Mouse (Mus musculus): ENCODE results near the gene Pdap1. TPM values are rescaled to one million over a fixed set of nuclear protein-coding genes. Genes with fewer than 3 reads are reported as not detected.

The Pdap1 gene
- polyA plus RNA-seq, 1 experiment, result 18.7 TPM

- 6% methylated on average over 40 of the region's 40 CpGs for WGBS
- Histone ChIP-seq H3K4me3 (ENCODE audit: low read depth, low read length) (peak overlapping the region; percentile 99), H3K27ac (ENCODE audit: insufficient read depth, low read depth, low read length) (peak overlapping the region; percentile 92), H3K27me3 (ENCODE audit: control insufficient read depth, insufficient read depth, low read length) (no peaks in the 10 kb centered on the region), H3K36me3 (ENCODE audit: control insufficient read depth, insufficient read depth, low read length) (peaks cover 4% of the 10 kb centered on the region; the same call in 1 of the 2 replicates), H3K4me1 (ENCODE audit: control insufficient read depth, insufficient read depth, insufficient read length, low read length) (peaks cover 20% of the 10 kb centered on the region)
- TF ChIP-seq CTCF (IDR thresholded peaks at IDR 0.05; ENCODE audit: extremely low read depth, insufficient read length, insufficient replicate concordance, low read depth, low read length) (no peak), POLR2A (IDR thresholded peaks at IDR 0.05; ENCODE audit: low read depth, low read length) (no peak)
Observed at GRCm38 (mm10) chr5:145114606-145115473, 25.2 kb downstream of the Pdap1 start.

GRCm38 (mm10) chr5:145114071-145114605, 25.9 kb downstream of the Pdap1 start, which contains the start of gene Arpc1b:
TSS of gene Arpc1b (plus strand) at chr5:145114215.
- peak; percentile 38; the same call in 1 of the 2 replicates for TF ChIP-seq POLR2A (IDR thresholded peaks at IDR 0.05; ENCODE audit: low read depth, low read length)
- no peak for TF ChIP-seq CTCF (IDR thresholded peaks at IDR 0.05; ENCODE audit: extremely low read depth, insufficient read length, insufficient replicate concordance, low read depth, low read length)
- WGBS, result under 1% methylated on average over 52 of the region's 53 CpGs

GRCm38 (mm10) chr5:145113416-145113815, 26.6 kb downstream of the Pdap1 start:
- peak overlapping the region; percentile 53 for H3K27ac ChIP-seq (ENCODE audit: insufficient read depth, low read depth, low read length)
- peak overlapping the region; percentile 99 for H3K4me3 ChIP-seq (ENCODE audit: low read depth, low read length)
- TF ChIP-seq CTCF (IDR thresholded peaks at IDR 0.05; ENCODE audit: extremely low read depth, insufficient read length, insufficient replicate concordance, low read depth, low read length) (no peak), POLR2A (IDR thresholded peaks at IDR 0.05; ENCODE audit: low read depth, low read length) (no peak)
- H3K27me3 ChIP-seq (ENCODE audit: control insufficient read depth, insufficient read depth, low read length), result no peaks in the 10 kb centered on the region
- H3K4me1 ChIP-seq (ENCODE audit: control insufficient read depth, insufficient read depth, insufficient read length, low read length), result peaks cover 17% of the 10 kb centered on the region
- 5% methylated on average over 2 of the region's 2 CpGs for WGBS
- peaks cover 14% of the 10 kb centered on the region; the same call in 1 of the 2 replicates for H3K36me3 ChIP-seq (ENCODE audit: control insufficient read depth, insufficient read depth, low read length)

More at GRCm38 (mm10) chr5:145114071-145114605, 25.9 kb downstream of the Pdap1 start, which contains the start of gene Arpc1b:
- peaks cover 18% of the 10 kb centered on the region for H3K4me1 ChIP-seq (ENCODE audit: control insufficient read depth, insufficient read depth, insufficient read length, low read length)
- peak within 1 kb of the TSS; percentile 99 for H3K4me3 ChIP-seq (ENCODE audit: low read depth, low read length)
- peak within 1 kb of the TSS; percentile 92 for H3K27ac ChIP-seq (ENCODE audit: insufficient read depth, low read depth, low read length)
- peaks cover 9% of the 10 kb centered on the region; the same call in 1 of the 2 replicates for H3K36me3 ChIP-seq (ENCODE audit: control insufficient read depth, insufficient read depth, low read length)
- H3K27me3 ChIP-seq (ENCODE audit: control insufficient read depth, insufficient read depth, low read length), result no peaks in the 10 kb centered on the region

GRCm38 (mm10) chr5:145112566-145112965, 27.5 kb downstream of the Pdap1 start:
- H3K27me3 ChIP-seq (ENCODE audit: control insufficient read depth, insufficient read depth, low read length), result no peaks in the 10 kb centered on the region
- H3K36me3 ChIP-seq (ENCODE audit: control insufficient read depth, insufficient read depth, low read length), result peaks cover 22% of the 10 kb centered on the region
- no peak overlapping the region for H3K27ac ChIP-seq (ENCODE audit: insufficient read depth, low read depth, low read length)
- H3K4me3 ChIP-seq (ENCODE audit: low read depth, low read length), result no peak overlapping the region
- no peak for TF ChIP-seq CTCF (IDR thresholded peaks at IDR 0.05; ENCODE audit: extremely low read depth, insufficient read length, insufficient replicate concordance, low read depth, low read length)
- 88% methylated on average over 8 of the region's 8 CpGs for WGBS
- H3K4me1 ChIP-seq (ENCODE audit: control insufficient read depth, insufficient read depth, insufficient read length, low read length), result peaks cover 13% of the 10 kb centered on the region

- Histone ChIP-seq H3K36me3 (ENCODE audit: control insufficient read depth, insufficient read depth, low read length) (peaks cover 39% of the 10 kb centered on the region), H3K27ac (ENCODE audit: insufficient read depth, low read depth, low read length) (no peak overlapping the region)
- WGBS, result 89% methylated on average over 6 of the region's 6 CpGs
Observed at GRCm38 (mm10) chr5:145110401-145110800, 29.6 kb downstream of the Pdap1 start.

GRCm38 (mm10) chr5:145105694-145106275, 34.3 kb downstream of the Pdap1 start:
- H3K27me3 ChIP-seq (ENCODE audit: control insufficient read depth, insufficient read depth, low read length), result no peaks in the 10 kb centered on the region
- H3K4me3 ChIP-seq (ENCODE audit: low read depth, low read length), result no peak overlapping the region
- TF ChIP-seq POLR2A (IDR thresholded peaks at IDR 0.05; ENCODE audit: low read depth, low read length), result no peak
- H3K36me3 ChIP-seq (ENCODE audit: control insufficient read depth, insufficient read depth, low read length), result peaks cover 71% of the 10 kb centered on the region
- WGBS, result 50% methylated on average over 9 of the region's 9 CpGs
- H3K27ac ChIP-seq (ENCODE audit: insufficient read depth, low read depth, low read length), result peak overlapping the region; percentile 89
- peaks cover 25% of the 10 kb centered on the region for H3K4me1 ChIP-seq (ENCODE audit: control insufficient read depth, insufficient read depth, insufficient read length, low read length)

More at GRCm38 (mm10) chr5:145110401-145110800, 29.6 kb downstream of the Pdap1 start:
- Histone ChIP-seq H3K4me1 (ENCODE audit: control insufficient read depth, insufficient read depth, insufficient read length, low read length) (peaks cover 11% of the 10 kb centered on the region), H3K4me3 (ENCODE audit: low read depth, low read length) (no peak overlapping the region), H3K27me3 (ENCODE audit: control insufficient read depth, insufficient read depth, low read length) (no peaks in the 10 kb centered on the region)
- no peak for TF ChIP-seq POLR2A (IDR thresholded peaks at IDR 0.05; ENCODE audit: low read depth, low read length)
- no peak for TF ChIP-seq CTCF (IDR thresholded peaks at IDR 0.05; ENCODE audit: extremely low read depth, insufficient read length, insufficient replicate concordance, low read depth, low read length)

- 93% methylated on average over 9 of the region's 9 CpGs for WGBS
- peaks cover 74% of the 10 kb centered on the region for H3K36me3 ChIP-seq (ENCODE audit: control insufficient read depth, insufficient read depth, low read length)
Observed at GRCm38 (mm10) chr5:145104328-145104727, 35.7 kb downstream of the Pdap1 start.

More at GRCm38 (mm10) chr5:145104328-145104727, 35.7 kb downstream of the Pdap1 start:
- TF ChIP-seq POLR2A (IDR thresholded peaks at IDR 0.05; ENCODE audit: low read depth, low read length) (no peak), CTCF (IDR thresholded peaks at IDR 0.05; ENCODE audit: extremely low read depth, insufficient read length, insufficient replicate concordance, low read depth, low read length) (no peak)
- Histone ChIP-seq H3K27ac (ENCODE audit: insufficient read depth, low read depth, low read length) (no peak overlapping the region), H3K27me3 (ENCODE audit: control insufficient read depth, insufficient read depth, low read length) (no peaks in the 10 kb centered on the region), H3K4me1 (ENCODE audit: control insufficient read depth, insufficient read depth, insufficient read length, low read length) (peaks cover 34% of the 10 kb centered on the region), H3K4me3 (ENCODE audit: low read depth, low read length) (no peak overlapping the region)

Data from small intestine, adult 2 months (tissue).